Mouse (Mus musculus) layer of hippocampus, postnatal 14 days (tissue): ENCODE data around the gene Il24. TPM values are rescaled to one million over a fixed set of nuclear protein-coding genes. Genes with fewer than 3 reads are reported as not detected.

ENCODE experiments used
- DNase-seq, 2 experiments: peaks; one replicate each; pipeline ENCODE4 v3.0.0; 2021 to 2022; ENCODE audit warnings: low spot score in 2 of 2, mixed read lengths in 1 of 2
- total RNA-seq, 2 experiments: library from RNA; stranded (reverse); gene quantifications; 2 replicates each; pipeline ENCODE4 v1.2.3; 2021

The Il24 gene
- total RNA-seq, 2 experiments from 2014 or later, result not detected

DNA sequence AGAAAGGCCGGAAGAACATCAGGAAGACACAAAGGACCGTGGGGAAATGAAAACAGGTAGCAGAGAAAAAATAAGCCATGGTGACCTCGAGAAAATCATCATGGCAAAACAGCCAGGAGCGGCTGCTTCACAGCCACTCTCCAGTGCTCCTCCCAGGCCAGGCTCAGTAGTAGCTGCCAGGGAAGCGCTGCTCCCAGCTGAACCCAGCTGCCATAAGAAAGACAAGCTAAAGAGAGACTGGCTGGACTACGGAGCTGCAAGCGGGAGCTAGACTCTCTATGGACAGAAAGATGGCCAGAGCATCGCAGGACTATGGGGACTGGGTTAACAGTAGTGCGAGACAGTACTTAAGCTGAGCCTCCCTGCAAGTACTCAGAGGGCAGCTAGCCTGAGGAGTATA lies 32.4 kb downstream of the Il24 start:
- no peak for DNase-seq

DNA sequence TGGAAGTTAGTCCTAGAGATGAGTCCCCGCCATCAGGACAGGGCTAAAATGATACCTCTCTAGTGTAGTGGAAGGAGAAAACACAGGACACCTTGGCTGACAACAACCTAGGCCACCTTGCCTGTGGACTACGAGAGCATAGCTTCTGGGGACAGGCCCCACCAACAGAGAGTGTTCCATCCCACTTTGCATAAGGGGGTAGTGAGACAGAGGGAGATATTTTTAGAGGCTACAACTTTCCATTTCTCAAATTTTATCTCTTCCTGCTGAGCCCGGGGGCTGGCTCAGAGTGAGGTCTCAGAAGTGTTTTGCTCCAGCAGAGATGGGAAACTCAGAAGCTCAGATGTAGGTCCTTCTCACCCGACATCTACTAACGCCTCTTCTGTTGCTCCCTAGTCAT lies 36.8 kb downstream of the Il24 start:
- DNase-seq, result no peak

DNA sequence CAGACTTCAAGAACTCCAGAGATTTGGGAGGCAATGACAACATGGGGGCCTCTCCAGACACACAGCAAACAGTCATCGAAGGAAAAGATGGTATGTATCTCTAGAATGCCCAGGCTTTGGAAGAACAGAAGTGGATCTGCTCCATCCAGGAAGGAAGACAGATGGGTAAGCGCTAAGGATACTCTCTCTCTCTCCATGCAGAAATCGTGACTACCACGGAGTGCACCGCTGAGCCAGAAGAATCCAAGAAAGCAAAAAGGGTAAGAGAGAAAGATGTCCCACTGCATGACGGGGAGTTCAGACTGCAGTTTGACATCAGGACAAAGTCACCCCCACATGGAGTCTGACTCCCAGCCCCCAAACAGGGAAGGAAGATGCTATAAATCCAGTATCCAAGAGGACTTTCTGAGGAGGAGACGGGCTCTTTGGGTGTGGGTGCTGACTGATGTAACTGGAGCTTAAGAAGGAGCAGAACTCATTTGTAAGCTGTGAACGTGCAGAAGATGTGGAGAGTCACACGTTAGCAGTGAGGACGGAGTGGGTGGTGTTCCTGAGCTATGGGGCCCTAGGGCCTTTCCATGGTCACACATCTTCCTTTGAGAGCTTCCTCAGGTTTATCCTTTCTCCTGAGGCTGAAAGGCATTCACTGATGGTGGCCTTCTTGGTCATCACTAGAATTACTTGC lies 37.6 kb downstream of the Il24 start:
- DNase-seq, result no peak

DNA sequence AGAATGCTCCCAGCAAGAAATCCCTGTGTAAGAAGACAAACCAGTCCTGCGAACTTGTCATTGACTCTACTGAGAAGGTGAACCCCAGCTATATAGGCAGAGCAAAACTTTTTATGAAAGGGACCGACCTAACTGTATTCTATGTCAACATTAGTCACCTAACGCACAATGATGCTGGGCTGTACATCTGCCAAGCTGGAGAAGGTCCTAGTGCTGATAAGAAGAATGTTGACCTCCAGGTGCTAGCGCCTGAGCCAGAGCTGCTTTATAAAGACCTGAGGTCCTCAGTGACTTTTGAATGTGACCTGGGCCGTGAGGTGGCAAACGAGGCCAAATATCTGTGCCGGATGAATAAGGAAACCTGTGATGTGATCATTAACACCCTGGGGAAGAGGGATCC lies 42.7 kb downstream of the Il24 start:
- no peak for DNase-seq

DNA sequence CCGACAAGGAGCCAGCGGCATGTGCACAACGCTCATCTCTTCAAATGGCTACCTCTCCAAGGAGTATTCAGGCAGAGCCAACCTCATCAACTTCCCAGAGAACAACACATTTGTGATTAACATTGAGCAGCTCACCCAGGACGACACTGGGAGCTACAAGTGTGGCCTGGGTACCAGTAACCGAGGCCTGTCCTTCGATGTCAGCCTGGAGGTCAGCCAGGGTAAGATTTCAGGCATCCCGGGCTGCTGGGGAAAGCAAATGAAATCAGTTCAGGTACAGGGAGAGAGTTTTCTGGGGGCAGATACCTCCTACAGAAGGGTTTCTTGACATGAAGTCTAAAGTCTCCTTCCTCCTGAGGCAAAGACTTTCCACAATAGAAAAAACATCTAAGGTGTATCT lies 45.6 kb downstream of the Il24 start:
- no peak for DNase-seq

DNA sequence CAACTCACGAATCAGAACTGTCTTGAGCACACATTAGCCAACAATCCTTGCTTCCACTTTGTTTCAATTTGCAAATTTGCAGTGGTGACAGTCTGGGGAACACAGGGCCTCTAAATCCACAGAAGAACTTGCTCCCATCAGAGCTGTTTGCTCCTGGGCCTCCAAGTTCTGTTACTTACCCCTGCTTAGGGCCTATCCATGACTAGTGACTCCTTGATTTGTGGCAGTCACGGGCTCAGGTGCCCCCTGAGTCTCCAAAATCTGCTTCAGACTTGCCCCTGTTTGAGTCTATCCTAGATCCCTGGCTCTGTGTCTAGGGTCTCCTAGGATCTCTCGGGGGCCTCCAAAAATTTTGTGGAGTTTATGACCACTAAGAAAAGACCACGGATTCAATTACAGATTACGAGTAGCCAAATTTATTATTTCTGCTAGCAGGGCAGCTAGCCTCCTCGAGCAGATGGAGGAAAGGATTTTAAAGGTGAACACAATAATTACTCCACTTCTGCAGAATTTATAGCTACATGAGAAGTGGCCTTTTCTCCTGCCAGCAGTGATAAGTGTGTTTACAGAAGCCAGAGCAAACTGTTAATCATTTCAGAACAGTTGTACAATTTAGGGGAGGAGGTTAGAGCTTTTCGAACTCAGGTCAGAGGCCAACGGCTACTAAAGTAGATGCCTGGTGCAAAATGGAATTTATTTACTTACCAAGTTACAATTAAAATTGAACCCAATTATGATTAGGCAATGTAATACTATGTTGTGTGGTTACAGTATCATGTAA lies 46.5 kb downstream of the Il24 start:
- no peak for DNase-seq

DNA sequence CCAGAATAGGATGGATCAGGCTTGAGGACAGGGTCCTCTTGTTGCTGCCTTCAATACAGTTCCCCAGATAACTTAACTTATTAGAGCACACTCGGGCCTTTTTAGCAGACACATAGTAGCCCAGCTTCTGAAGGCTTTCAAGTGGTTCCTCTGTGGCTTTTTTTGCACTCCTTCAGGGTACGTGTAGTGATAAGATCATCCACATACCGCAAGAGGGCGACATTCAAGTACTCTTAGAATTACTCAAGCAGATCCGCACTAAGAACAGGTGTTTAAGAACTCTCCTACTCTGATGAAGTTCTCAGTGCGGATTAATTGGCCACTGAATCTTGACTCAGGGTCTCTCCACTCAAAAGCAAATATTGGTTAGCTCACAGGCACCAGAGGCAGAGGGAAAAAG lies 49.0 kb downstream of the Il24 start:
- no peak for DNase-seq

DNA sequence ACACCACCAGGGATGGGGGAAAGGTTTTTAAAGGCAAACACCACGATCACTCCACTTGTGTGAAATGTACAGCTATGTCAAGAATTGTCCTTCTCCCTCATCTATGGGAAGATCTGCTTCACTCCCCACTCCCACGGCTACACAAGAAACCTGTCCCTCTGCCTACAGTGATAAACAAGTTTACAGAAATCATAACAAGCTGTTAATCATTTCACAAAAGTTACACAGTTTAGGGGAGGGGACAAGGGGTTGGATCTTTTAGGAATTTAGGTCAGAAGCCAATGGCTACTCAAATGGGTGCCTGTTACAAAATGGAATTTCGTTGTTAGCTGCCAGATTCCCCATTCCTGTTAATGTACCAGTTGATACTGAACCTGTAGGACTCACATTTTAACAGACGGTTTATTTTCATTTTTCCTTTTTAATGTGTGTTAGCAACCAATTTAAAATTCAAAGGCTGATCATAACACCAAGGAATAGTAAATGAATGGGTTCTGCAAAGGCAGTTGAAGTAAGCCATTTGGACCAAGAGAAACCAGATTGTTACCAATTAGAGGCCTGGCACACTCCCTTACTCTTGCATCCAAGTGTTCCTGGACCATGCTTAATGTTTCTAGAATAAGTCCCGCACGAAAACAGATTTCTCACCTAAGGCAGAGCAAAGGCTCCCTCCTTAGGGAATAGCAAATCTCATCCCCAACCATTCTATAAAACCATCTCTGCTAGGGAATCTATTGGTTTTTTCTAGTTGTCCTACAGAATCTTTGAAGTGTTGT lies 51.9 kb downstream of the Il24 start:
- DNase-seq, result peak in 1 of 2 experiments; percentile 77

DNA sequence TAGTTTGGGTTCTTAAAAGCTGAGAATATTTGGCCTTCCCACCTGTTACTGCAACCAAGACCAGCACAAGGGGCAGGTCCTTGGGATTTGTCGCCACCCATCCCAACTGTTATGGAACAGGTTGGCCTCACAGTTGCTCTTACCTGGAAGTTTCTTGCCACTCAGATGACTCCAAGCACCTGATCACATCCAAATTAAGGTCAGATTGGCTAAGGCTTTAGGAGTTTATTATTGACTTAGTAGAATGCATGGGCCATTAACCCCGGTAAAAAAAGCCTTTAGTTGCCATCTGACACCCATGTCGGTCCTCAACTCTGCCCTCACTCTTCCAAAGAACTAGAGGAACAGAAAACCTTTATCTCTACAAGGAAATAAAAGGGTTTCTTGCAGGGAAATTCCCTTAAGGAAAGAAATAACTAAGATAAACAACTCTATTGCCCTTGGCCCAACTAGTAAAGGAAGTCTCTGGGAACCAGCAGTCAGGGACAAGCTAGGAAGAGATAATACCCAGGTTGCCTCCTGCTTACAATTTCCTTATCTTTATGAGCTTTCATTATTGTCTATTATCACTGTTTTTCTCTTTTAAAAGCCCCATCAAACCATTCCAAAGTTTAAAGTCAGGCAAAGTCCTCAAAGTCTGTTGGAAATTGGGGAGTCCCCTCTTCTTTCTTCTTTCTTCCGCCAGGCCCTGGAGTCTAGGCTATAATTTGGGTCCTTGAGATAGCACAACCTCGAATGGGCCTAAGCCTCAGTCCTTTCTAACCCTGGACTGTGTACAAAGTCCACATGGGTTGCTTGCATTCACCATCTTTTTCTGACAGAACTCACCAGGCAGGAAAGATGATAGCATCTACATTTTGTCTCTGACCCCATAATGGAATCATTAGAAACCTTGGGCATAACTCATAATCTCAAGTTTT lies 54.8 kb downstream of the Il24 start:
- no peak for DNase-seq

Other genes with a start within 250 kb of the Il24 start
- gene C4bp, start 225.8 kb downstream of the Il24 start, total RNA-seq, result 1 to 10 TPM; 1.1 to 1.3 TPM
- under 1 TPM in 1 of 2 experiments, not detected in 1; 0.35 TPM for gene Gm29427, start 171.7 kb downstream of the Il24 start, total RNA-seq
- 10 to 100 TPM; 11.7 to 13.9 TPM for gene Yod1, start 170.1 kb downstream of the Il24 start, total RNA-seq
- 10 to 100 TPM; 44.0 to 55.8 TPM for gene Pfkfb2, start 158.2 kb downstream of the Il24 start, total RNA-seq
- gene AA986860, start 155.5 kb downstream of the Il24 start, total RNA-seq, result 1 to 10 TPM; 1.2 to 1.6 TPM
- not detected for gene Fcamr, start 86.6 kb downstream of the Il24 start, total RNA-seq
- gene Pigr, start 60.8 kb downstream of the Il24 start, total RNA-seq, result not detected
- under 1 TPM in 1 of 2 experiments, not detected in 1; 0.46 TPM for gene Fcmr, start 21.8 kb downstream of the Il24 start, total RNA-seq
- gene Il20, start 24.0 kb upstream of the Il24 start, total RNA-seq, result not detected
- not detected for gene Il19, start 52.7 kb upstream of the Il24 start, total RNA-seq
- not detected for gene Il10, start 132.4 kb upstream of the Il24 start, total RNA-seq
- 10 to 100 TPM; 26.1 to 30.4 TPM for gene Mapkapk2, start 210.4 kb upstream of the Il24 start, total RNA-seq